Mouse (Mus musculus): Measurements from ENCODE around the gene Agpat4.
A peak's percentile ranks its signal among the peaks of the same experiment; 100 is the strongest.
"Not testable (repeated sequence)": the region's sequence is repeated elsewhere in the genome, so short reads cannot be mapped to it uniquely, and the experiment has no call there.

Agpat4 gene

GRCm38 (mm10) chr17:12118561-12118925 is at the start of gene Agpat4:
Gene Agpat4 (plus strand): TSS chr17:12118704.
- no peak for DNase-seq

GRCm38 (mm10) chr17:12076816-12077215 is 41.7 kb upstream of the Agpat4 start:
- DNase-seq: no peak

- DNase-seq: no peak
These were observed 37.6 kb upstream of the Agpat4 start for GRCm38 (mm10) chr17:12080656-12081495.

- DNase-seq: no peak
These were observed 36.3 kb upstream of the Agpat4 start for GRCm38 (mm10) chr17:12082201-12082600.

DNA sequence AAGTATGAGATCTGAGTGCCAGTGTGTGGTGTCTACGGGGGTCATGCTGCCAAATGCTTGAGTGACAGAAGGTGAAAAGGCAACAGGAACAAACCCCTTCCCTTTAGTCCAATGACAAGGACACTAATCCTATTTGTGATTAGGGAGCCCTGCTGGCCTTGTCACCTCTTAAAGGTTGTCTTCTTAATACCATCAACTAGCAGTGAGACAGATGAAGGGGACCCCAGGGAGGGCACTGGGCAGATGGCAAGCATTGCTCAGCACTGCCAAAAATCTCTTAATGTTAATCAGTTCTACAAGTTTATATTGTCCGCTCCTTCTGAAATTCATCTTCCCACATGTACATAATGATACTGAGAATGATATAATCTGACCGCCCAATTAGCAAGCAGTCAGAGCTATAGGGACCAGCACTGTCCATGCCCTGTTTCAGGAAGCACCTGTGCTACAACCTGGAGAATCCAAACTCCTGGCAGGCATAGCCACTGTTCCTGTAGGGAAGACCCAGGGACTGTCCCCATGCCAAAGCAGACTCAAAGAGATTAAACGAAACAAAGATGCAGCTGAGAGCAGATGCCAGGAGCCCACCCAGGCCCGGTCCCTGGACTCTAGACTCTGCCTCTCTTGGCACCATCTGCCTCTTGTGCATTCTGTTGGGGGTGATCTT is 28.1 kb upstream of the Agpat4 start:
- DNase-seq: no peak

DNA sequence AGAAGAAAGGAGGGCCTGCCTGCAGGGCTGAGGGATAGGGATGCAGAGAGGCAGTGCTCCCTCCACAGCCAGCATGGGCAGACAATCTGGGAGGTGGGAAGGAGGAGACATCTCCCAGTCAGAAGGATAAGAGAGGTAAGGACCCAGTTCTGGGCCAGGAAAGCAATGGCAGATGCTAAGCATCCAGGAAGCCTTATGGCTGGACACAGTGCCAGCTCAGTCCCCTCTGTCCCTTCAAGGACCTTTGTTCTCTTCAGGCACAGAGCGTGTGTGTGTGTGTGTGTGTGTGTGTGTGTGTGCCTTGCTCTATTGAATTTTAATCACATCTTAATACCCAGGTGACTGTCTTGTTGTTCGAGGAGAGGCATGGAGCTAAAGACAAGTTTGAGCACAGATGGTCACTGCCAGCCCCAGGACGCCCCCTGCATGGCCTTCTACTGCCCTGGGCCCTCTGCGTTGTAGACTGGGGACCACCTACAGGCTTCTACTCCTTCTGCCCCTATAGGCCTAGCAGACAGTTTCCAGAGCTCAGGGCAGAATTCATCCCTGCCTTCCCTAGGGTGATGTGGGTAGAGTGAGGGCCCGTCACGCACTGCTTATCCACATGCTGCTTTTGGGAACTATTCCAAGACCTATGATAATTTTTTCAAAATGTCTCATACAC is 25.5 kb upstream of the Agpat4 start:
- no peak for DNase-seq

DNA sequence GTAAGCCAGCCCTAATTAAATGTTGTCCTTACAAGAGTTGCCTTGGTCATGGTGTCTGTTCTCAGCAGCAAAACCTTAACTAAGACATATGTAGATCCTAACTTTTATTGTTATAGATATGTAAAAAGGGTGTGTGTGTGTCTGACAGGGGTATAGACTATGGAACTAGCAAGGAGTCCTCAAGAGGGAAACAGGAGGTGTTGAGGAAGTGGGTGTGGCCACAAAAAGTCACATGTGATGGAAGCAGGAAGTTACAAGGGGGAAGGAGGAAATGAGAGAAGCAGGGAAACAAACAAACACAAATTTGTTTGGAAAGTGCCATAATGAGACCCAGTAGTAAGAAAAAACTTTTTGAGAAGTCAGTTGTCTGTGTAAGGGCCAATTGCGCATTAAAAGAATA is 24.5 kb upstream of the Agpat4 start:
- no peak for DNase-seq

GRCm38 (mm10) chr17:12094827-12095590 is 23.5 kb upstream of the Agpat4 start:
- no peak for DNase-seq

DNA sequence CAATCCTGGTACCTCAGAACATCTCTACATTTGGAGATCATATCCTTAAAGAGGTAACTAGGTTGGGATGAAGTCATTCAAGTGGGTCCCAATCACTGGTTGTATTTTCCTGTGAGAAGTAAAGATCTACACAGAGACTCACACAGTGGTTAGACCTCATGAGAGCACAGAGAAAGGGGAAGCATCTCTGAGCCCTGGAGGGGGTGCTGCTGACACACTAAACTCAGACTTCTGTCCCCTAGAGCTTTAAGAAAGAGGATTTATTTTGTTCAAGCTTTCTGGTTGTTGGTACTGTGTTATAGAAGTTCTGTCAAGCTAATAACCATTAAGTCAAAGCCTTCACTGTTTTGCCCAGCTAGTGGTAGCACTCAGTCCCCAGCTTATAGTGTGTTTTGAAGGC is 19.1 kb upstream of the Agpat4 start:
- no peak for DNase-seq

- DNase-seq: no peak
These were observed 16.2 kb upstream of the Agpat4 start for GRCm38 (mm10) chr17:12102326-12102725.

GRCm38 (mm10) chr17:12103781-12104180 is 14.7 kb upstream of the Agpat4 start:
- DNase-seq: no peak

DNA sequence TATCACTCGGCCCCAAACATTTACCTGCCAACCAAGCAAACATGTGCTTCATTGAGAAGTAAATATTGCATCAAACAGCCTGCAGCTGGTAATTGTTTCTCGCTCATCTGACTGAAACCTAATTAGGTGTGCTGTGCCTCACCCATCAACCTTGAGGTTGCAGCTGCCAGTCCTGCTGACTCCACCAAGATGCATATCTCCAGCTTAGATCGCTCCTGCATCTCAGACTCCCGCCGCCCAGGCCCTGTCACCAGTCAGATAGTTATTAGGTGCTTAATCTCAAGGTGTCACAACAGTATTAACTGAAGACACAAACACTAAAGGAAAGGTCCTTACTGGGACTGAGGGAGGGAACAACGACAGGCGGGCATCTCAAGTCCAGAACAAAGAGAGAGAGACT is 14.3 kb upstream of the Agpat4 start:
- DNase-seq: no peak

DNA sequence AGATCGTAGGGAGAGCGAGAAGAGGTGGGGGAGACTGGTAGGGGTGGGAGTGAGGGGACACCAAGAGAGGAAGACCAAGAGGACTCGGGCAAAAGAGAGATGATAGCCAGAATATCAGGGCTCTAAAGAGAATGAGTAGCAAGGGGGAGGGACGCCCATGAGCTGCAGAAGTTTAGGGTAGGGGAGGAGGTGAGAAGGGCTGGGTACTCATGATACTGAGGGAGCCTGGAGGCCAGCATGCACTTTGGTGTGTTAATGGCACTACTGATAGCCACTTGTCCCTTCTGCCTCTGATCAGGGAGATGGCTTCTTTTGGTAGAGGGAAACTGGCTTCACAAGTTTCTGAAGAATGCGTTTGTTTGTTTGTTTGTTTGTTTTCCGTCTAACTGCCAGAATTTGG is 13.8 kb upstream of the Agpat4 start:
- no peak for DNase-seq

GRCm38 (mm10) chr17:12106255-12106654 is 12.2 kb upstream of the Agpat4 start:
- DNase-seq: no peak

DNA sequence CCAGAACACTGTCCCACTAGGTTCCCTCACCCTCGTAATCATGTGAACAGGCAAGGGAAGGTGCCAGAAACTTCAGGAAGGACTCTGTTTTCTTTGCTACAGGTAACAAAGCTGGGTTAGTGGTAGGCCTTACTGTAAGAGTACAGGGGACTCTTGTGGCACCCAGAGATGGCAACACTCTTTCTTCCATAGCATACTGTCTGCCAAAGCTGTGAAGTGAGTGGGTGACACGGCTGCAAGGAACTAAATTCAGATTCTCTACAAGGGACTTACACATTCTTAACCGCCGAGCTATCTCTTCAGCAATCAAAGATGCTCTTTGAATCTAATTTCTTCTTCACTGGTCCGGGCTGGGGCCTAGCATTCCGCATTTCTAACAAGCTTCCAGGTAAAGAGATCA is 4.9 kb upstream of the Agpat4 start:
- DNase-seq: no peak

DNA sequence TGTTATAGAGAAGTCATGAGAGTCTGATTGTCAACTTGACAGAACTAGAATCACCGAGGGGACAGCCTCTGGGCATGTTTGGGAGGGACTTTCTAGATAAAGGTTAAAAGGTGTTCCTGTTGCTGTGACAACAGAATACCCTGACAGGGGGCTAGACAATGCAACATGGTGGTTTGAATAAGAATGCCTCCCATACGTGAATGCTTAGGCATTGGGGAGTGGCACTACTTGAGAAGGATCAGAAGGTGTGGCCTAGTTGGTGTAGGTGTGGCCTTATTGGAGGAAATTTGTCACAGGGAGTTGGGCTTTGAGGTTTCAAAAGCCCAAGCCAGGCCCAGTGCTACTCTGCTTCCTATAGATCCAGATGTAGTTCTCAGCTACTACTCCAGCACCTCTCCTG is 3.4 kb upstream of the Agpat4 start:
- DNase-seq: no peak

DNA sequence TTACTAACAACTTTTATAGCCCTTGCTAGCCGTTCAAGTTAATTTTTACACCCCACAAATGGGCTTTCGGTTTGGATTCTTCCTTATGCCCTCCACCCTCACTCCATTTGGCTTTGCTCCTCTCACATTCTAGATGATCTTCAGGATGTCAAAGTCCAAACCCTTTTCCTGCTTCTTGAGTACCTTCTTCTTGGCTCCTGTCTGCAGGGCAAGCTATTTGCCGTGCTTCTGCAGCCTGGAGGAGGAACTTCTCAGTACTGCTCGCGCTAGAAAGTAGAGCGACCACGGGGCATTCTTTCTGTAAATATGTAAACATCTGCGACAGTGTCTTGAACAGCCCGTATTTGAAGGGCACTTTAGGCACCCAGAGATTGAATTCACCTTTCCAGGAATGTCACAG is 373 bp upstream of the Agpat4 start:
- DNase-seq: no peak

GRCm38 (mm10) chr17:12118926-12119641 is 580 bp downstream of the Agpat4 start:
- DNase-seq: peak; percentile 91

GRCm38 (mm10) chr17:12119675-12120074 is 1.2 kb downstream of the Agpat4 start:
- peak; percentile 77 for DNase-seq

- DNase-seq: no peak
These were observed 1.8 kb downstream of the Agpat4 start for GRCm38 (mm10) chr17:12120268-12120667.

GRCm38 (mm10) chr17:12121226-12121794 is 2.8 kb downstream of the Agpat4 start:
- DNase-seq: no peak

- DNase-seq: not testable (repeated sequence)
These were observed 3.8 kb downstream of the Agpat4 start for GRCm38 (mm10) chr17:12122262-12122661.

All from retina, postnatal 1 day (tissue).